Mouse (Mus musculus) ES-Bruce4 (cell line): ENCODE results near the gene Btnl9.

Experiments
- CTCF ChIP-seq: IDR thresholded peaks from one replicate; pipeline ENCODE4 v1.8.1; 2011; ENCODE audit warnings: low read depth, low read length
- EP300 ChIP-seq: IDR thresholded peaks from 2 replicates; pipeline ENCODE4 v1.6.1; 2011; ENCODE audit warnings: low read depth, low read length; ENCODE audit not compliant: insufficient read depth
- POLR2A ChIP-seq: IDR thresholded peaks from one replicate; pipeline ENCODE4 v1.8.1; 2011; ENCODE audit warnings: low read length; ENCODE audit not compliant: insufficient read depth

GRCm38 (mm10) chr11:49213505-49213904 lies 26.5 kb upstream of the Btnl9 start:
- no peak for TF ChIP-seq CTCF
- TF ChIP-seq POLR2A: no peak
- TF ChIP-seq EP300: no peak
